Mouse (Mus musculus): ENCODE results near the gene Spata32.

DNA sequence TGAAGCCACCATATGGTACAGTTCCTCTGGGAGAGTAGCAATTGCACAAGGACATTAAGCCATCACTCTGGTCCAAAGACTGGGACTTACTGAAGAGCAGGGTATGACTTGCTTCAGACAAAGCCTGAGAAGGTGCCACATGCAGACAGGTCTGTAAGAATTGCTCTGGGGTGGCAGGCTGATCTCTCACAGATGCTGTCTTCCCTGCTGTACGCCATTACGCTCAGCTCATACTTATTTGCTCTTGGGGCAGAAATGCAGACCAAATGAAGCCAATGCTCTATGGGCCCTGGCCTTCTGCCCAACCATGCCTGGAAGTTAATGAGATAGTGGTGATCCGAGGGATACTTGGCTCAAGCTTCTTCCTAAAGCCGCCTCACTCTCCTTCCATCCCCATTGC lies 26.6 kb upstream of the Spata32 start:
- no peak for TF ChIP-seq GATA1 (IDR thresholded peaks at IDR 0.05; ENCODE audit: borderline replicate concordance, low read length)
- TF ChIP-seq FLI1 (IDR thresholded peaks at IDR 0.05; ENCODE audit: low read length), result no peak
